Mouse (Mus musculus) bone marrow, adult 2 months (tissue): Measurements from ENCODE around the gene Gm7138.
"Not testable (repeated sequence)": the region's sequence is repeated elsewhere in the genome, so short reads cannot be mapped to it uniquely, and the experiment has no call there.

Source experiments
- CTCF ChIP-seq: fragments of 200-500 bp; IDR thresholded peaks from 2 replicates; pipeline ENCODE4 v1.5.1; 2011; ENCODE audit warnings: low read length, control low read depth; ENCODE audit not compliant: control insufficient read depth, insufficient read depth
- POLR2A ChIP-seq: fragments of 200-500 bp; IDR thresholded peaks from 2 replicates; pipeline ENCODE4 v1.6.1; 2011; ENCODE audit warnings: low read depth, mild to moderate bottlenecking, control low read depth, low read length, borderline replicate concordance; ENCODE audit not compliant: control insufficient read depth

DNA sequence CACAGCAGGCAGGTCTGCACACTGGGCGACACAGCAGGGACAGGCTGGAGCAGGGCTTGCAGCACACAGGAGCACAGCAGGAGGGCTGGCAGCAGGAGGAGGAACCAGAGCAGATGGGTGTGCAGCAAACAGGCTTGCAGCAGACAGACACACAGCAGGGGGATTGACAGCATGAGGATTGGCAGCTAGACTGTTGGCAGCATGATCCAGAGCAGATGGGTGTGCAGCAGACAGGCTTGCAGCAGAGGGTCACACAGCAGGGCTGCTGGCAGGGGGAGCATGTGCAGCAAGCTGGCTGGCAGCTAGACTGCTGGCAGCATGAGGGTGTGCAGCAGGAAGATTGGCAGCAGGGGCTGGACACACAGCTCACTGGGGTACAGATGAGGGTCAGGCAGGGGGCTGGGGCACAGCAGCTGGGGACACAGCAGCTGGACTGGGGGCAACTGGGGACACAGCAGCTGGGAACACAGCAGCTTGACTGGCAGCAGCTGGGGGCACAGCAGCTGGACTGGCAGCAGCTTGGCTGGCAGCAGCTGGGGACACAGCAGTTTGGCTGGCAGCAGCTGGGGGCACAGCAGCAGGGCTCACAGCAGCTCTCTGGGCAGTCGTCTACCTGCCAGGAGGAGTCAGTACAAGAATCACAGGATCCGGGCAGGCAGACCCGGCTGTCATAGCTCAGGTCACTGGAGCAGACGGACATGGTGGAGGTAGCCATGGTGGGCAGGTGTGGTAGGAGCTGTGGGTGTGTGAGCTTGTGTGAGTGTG, 34.6 kb downstream of the Gm7138 start, which contains the start of gene Gm18596:
- not testable (repeated sequence) for TF ChIP-seq CTCF, POLR2A
